Mouse (Mus musculus): ENCODE measurements around the gene Ric1. TPM values are rescaled to one million over a fixed set of nuclear protein-coding genes. Genes with fewer than 3 reads are reported as not detected.

Ric1 gene
- polyA plus RNA-seq, 1 experiment from 2014 or later, result 15.9 TPM

GRCm38 (mm10) chr19:29526837-29527236 lies 4.8 kb downstream of the Ric1 start:
- ATAC-seq (ENCODE audit: insufficient read depth), result no peak
- Histone ChIP-seq H3K27ac (ENCODE audit: low read depth) (no peak overlapping the region), H3K9me3 (ENCODE audit: low read depth, low read length) (peaks cover 8% of the 10 kb centered on the region; the same call in 1 of the 2 replicates), H3K4me1 (ENCODE audit: insufficient read depth) (peaks cover 4% of the 10 kb centered on the region; the same call in 1 of the 2 replicates), H3K36me3 (ENCODE audit: insufficient read depth) (no peaks in the 10 kb centered on the region), H3K27me3 (ENCODE audit: insufficient read depth, low read length) (no peaks in the 10 kb centered on the region), H3K4me3 (ENCODE audit: low read depth, low read length) (no peak overlapping the region), H3K9ac (no peak overlapping the region), H3K4me2 (no peak overlapping the region)
- TF ChIP-seq CTCF (IDR thresholded peaks at IDR 0.05; ENCODE audit: low read depth), result no peak
- DNase-seq, result no peak

- Histone ChIP-seq H3K9me3 (ENCODE audit: low read depth, low read length) (peaks cover 8% of the 10 kb centered on the region; the same call in 1 of the 2 replicates), H3K27ac (ENCODE audit: low read depth) (no peak overlapping the region), H3K36me3 (ENCODE audit: insufficient read depth) (no peaks in the 10 kb centered on the region), H3K27me3 (ENCODE audit: insufficient read depth, low read length) (no peaks in the 10 kb centered on the region), H3K4me1 (ENCODE audit: insufficient read depth) (peaks cover 4% of the 10 kb centered on the region; the same call in 1 of the 2 replicates), H3K4me2 (no peak overlapping the region), H3K4me3 (ENCODE audit: low read depth, low read length) (no peak overlapping the region), H3K9ac (no peak overlapping the region)
- no peak for DNase-seq
- no peak for TF ChIP-seq CTCF (IDR thresholded peaks at IDR 0.05; ENCODE audit: low read depth)
- no peak for ATAC-seq (ENCODE audit: insufficient read depth)
- WGBS, result 95% methylated on average over 4 of the region's 4 CpGs
Observed at GRCm38 (mm10) chr19:29527299-29527698, 5.2 kb downstream of the Ric1 start.

GRCm38 (mm10) chr19:29528568-29528967 lies 6.5 kb downstream of the Ric1 start:
- H3K9ac ChIP-seq, result no peak overlapping the region
- DNase-seq (no peak), ATAC-seq (ENCODE audit: insufficient read depth) (no peak)
- H3K4me1 ChIP-seq (ENCODE audit: insufficient read depth), result peaks cover 3% of the 10 kb centered on the region; the same call in 1 of the 2 replicates
- peaks cover 8% of the 10 kb centered on the region; the same call in 1 of the 2 replicates for H3K9me3 ChIP-seq (ENCODE audit: low read depth, low read length)
- no peak overlapping the region for H3K27ac ChIP-seq (ENCODE audit: low read depth)
- no peak overlapping the region for H3K4me3 ChIP-seq (ENCODE audit: low read depth, low read length)
- H3K27me3 ChIP-seq (ENCODE audit: insufficient read depth, low read length), result no peaks in the 10 kb centered on the region
- no peak overlapping the region for H3K4me2 ChIP-seq
- H3K36me3 ChIP-seq (ENCODE audit: insufficient read depth), result 0 out of 2 replicates have a peak, but pooled peaks cover under 1% of the 10 kb centered on the region
- no peak for TF ChIP-seq CTCF (IDR thresholded peaks at IDR 0.05; ENCODE audit: low read depth)
- WGBS, result 94% methylated on average over 2 of the region's 2 CpGs

GRCm38 (mm10) chr19:29534030-29534429 lies 11.9 kb downstream of the Ric1 start:
- Histone ChIP-seq H3K4me3 (ENCODE audit: low read depth, low read length) (no peak overlapping the region), H3K36me3 (ENCODE audit: insufficient read depth) (peaks cover 6% of the 10 kb centered on the region), H3K27me3 (ENCODE audit: insufficient read depth, low read length) (no peaks in the 10 kb centered on the region), H3K4me2 (no peak overlapping the region), H3K9me3 (ENCODE audit: low read depth, low read length) (peaks cover 3% of the 10 kb centered on the region; the same call in 1 of the 2 replicates), H3K27ac (ENCODE audit: low read depth) (no peak overlapping the region), H3K4me1 (ENCODE audit: insufficient read depth) (no peaks in the 10 kb centered on the region), H3K9ac (no peak overlapping the region)
- ATAC-seq (ENCODE audit: insufficient read depth) (no peak), DNase-seq (peak; percentile 38)
- TF ChIP-seq CTCF (IDR thresholded peaks at IDR 0.05; ENCODE audit: low read depth), result no peak
- 54% methylated on average over 5 of the region's 5 CpGs for WGBS

GRCm38 (mm10) chr19:29542256-29542970 lies 20.3 kb downstream of the Ric1 start:
- H3K27ac ChIP-seq (ENCODE audit: low read depth), result 0 out of 2 replicates have a peak overlapping the region, but pooled peaks have one; percentile 2
- no peak for ATAC-seq (ENCODE audit: insufficient read depth)

GRCm38 (mm10) chr19:29544026-29544425 lies 21.9 kb downstream of the Ric1 start:
- Histone ChIP-seq H3K9me3 (ENCODE audit: low read depth, low read length) (no peaks in the 10 kb centered on the region), H3K4me1 (ENCODE audit: insufficient read depth) (no peaks in the 10 kb centered on the region), H3K27ac (ENCODE audit: low read depth) (no peak overlapping the region), H3K9ac (no peak overlapping the region), H3K36me3 (ENCODE audit: insufficient read depth) (no peaks in the 10 kb centered on the region), H3K4me2 (no peak overlapping the region), H3K27me3 (ENCODE audit: insufficient read depth, low read length) (no peaks in the 10 kb centered on the region), H3K4me3 (ENCODE audit: low read depth, low read length) (no peak overlapping the region)
- TF ChIP-seq CTCF (IDR thresholded peaks at IDR 0.05; ENCODE audit: low read depth), result no peak
- WGBS, result 90% methylated on average over 6 of the region's 6 CpGs
- no peak for ATAC-seq (ENCODE audit: insufficient read depth)
- no peak for DNase-seq

More at GRCm38 (mm10) chr19:29542256-29542970, 20.3 kb downstream of the Ric1 start:
- no peak overlapping the region for H3K9ac ChIP-seq
- no peaks in the 10 kb centered on the region for H3K9me3 ChIP-seq (ENCODE audit: low read depth, low read length)
- H3K27me3 ChIP-seq (ENCODE audit: insufficient read depth, low read length), result no peaks in the 10 kb centered on the region
- 0 out of 2 replicates have a peak, but pooled peaks cover 3% of the 10 kb centered on the region for H3K36me3 ChIP-seq (ENCODE audit: insufficient read depth)
- H3K4me1 ChIP-seq (ENCODE audit: insufficient read depth), result no peaks in the 10 kb centered on the region
- no peak overlapping the region for H3K4me2 ChIP-seq
- DNase-seq, result peak; percentile 26
- no peak overlapping the region for H3K4me3 ChIP-seq (ENCODE audit: low read depth, low read length)
- 57% methylated on average over 8 of the region's 8 CpGs for WGBS
- no peak for TF ChIP-seq CTCF (IDR thresholded peaks at IDR 0.05; ENCODE audit: low read depth)

- ATAC-seq (ENCODE audit: insufficient read depth) (no peak), DNase-seq (no peak)
- 83% methylated on average over 2 of the region's 2 CpGs for WGBS
- no peaks in the 10 kb centered on the region for H3K36me3 ChIP-seq (ENCODE audit: insufficient read depth)
- TF ChIP-seq CTCF (IDR thresholded peaks at IDR 0.05; ENCODE audit: low read depth), result no peak
- H3K4me1 ChIP-seq (ENCODE audit: insufficient read depth), result no peaks in the 10 kb centered on the region
- no peaks in the 10 kb centered on the region for H3K9me3 ChIP-seq (ENCODE audit: low read depth, low read length)
- no peaks in the 10 kb centered on the region for H3K27me3 ChIP-seq (ENCODE audit: insufficient read depth, low read length)
- no peak overlapping the region for H3K4me2 ChIP-seq
- no peak overlapping the region for H3K9ac ChIP-seq
- H3K4me3 ChIP-seq (ENCODE audit: low read depth, low read length), result no peak overlapping the region
- H3K27ac ChIP-seq (ENCODE audit: low read depth), result no peak overlapping the region
Observed at GRCm38 (mm10) chr19:29550618-29551017, 28.5 kb downstream of the Ric1 start.
